Mouse (Mus musculus): ENCODE results near the gene Phtf2.

- no peak for TF ChIP-seq CTCF (IDR thresholded peaks at IDR 0.05; ENCODE audit: low read depth, low read length)
- no peak for TF ChIP-seq POLR2A (IDR thresholded peaks at IDR 0.05; ENCODE audit: borderline replicate concordance, low read depth, low read length)
These were observed 140.0 kb downstream of the Phtf2 start for GRCm38 (mm10) chr5:20741936-20742335.
